Comparison of ENCODE assay signal across 16 mouse cellular contexts in the genomic region with DNA sequence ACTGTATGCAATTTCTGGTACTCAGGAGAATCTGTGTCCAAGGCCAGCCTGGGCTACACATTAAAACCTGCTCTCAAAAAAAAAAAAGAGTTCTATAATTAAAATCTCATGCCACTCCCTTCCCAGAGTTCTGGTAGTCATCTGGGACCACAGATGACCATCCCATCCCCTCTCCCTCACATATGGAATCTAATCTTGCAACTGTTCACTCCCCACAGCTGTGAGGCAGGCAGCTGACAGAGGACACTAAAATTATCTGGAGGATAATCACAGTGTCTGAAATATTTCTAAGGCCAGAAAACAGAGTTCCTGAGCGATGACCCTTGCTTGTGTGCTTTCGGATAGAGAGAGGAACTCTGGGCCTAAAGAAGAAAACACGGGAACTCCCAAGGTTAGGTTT. TPM values are rescaled to one million over a fixed set of nuclear protein-coding genes. Genes with fewer than 3 reads are reported as not detected.
A peak's percentile ranks its signal among the peaks of the same experiment; 100 is the strongest.
DNase-seq lines count a peak whose midpoint lies in the region; ATAC-seq and TF ChIP-seq lines count a peak whose summit lies in the region.
"Had no signal": no experiment of that assay in that cellular context is flagged by ENCODE, and none has a peak within 500 bp of the region (broad histone marks: within the 10 kb centered on the region; RNA-seq: fewer than 3 reads in every experiment).

No protein-coding gene starts in this region.

- no peak for TF ChIP-seq CTCF in liver, adult 2 months (IDR thresholded peaks at IDR 0.05; ENCODE audit: low read depth, low read length)
- TF ChIP-seq CTCF in liver, postnatal 0 days (IDR thresholded peaks at IDR 0.05; ENCODE audit: low read depth), result no peak

- no peak for ATAC-seq in liver, embryonic 12.5 days
- no peak for ATAC-seq in intestine, embryonic 16.5 days
- ATAC-seq in liver, postnatal 0 days, result no peak
- ATAC-seq in forebrain, embryonic 11.5 days (replicated peaks; ENCODE audit: low FRiP score), result no peak

- H3K9me3 ChIP-seq in liver, embryonic 12.5 days (replicated peaks), result no peaks in the 10 kb centered on the region
- no peaks in the 10 kb centered on the region for H3K9me3 ChIP-seq in intestine, embryonic 16.5 days (ENCODE audit: control insufficient read depth, low read length)
- no peaks in the 10 kb centered on the region for H3K9me3 ChIP-seq in liver, postnatal 0 days (ENCODE audit: low read length)
- H3K9me3 ChIP-seq in forebrain, embryonic 11.5 days (ENCODE audit: control insufficient read depth, low read length), result no peaks in the 10 kb centered on the region
- H3K9me3 ChIP-seq: embryonic facial prominence, embryonic 12.5 days; heart, embryonic 15.5 days; hindbrain, embryonic 15.5 days; midbrain, embryonic 12.5 days had no signal

- no peak overlapping the region for H3K4me2 ChIP-seq in liver, embryonic 12.5 days
- H3K4me2 ChIP-seq in intestine, embryonic 16.5 days (ENCODE audit: low read depth, low read length), result no peak overlapping the region
- H3K4me2 ChIP-seq in liver, postnatal 0 days (ENCODE audit: low read depth, low read length), result no peak overlapping the region
- no peak overlapping the region for H3K4me2 ChIP-seq in forebrain, embryonic 11.5 days (ENCODE audit: low read depth, low read length, severe bottlenecking)
- H3K4me2 ChIP-seq: embryonic facial prominence, embryonic 12.5 days; heart, embryonic 15.5 days; hindbrain, embryonic 15.5 days; midbrain, embryonic 12.5 days had no signal

- no peak overlapping the region for H3K9ac ChIP-seq in liver, adult 2 months (ENCODE audit: low read depth, low read length)
- H3K9ac ChIP-seq in liver, embryonic 12.5 days, result no peak overlapping the region
- H3K9ac ChIP-seq in intestine, embryonic 16.5 days (ENCODE audit: low read depth, low read length), result no peak overlapping the region
- no peak overlapping the region for H3K9ac ChIP-seq in liver, postnatal 0 days (replicated peaks)
- H3K9ac ChIP-seq in forebrain, embryonic 11.5 days (ENCODE audit: low read length), result no peak overlapping the region
- H3K9ac ChIP-seq: embryonic facial prominence, embryonic 12.5 days; heart, embryonic 15.5 days; hindbrain, embryonic 15.5 days; midbrain, embryonic 12.5 days had no signal

- no peak overlapping the region for H3K4me3 ChIP-seq in liver, adult 2 months (ENCODE audit: insufficient read depth, low read depth, low read length)
- no peak overlapping the region for H3K4me3 ChIP-seq in liver, embryonic 12.5 days
- no peak overlapping the region for H3K4me3 ChIP-seq in intestine, embryonic 16.5 days (ENCODE audit: low read length)
- no peak overlapping the region for H3K4me3 ChIP-seq in liver, postnatal 0 days (ENCODE audit: low read depth, low read length)
- H3K4me3 ChIP-seq in forebrain, embryonic 11.5 days (ENCODE audit: low read depth, low read length), result no peak overlapping the region
- H3K4me3 ChIP-seq: embryonic facial prominence, embryonic 12.5 days; heart, embryonic 15.5 days; hindbrain, embryonic 15.5 days; midbrain, embryonic 12.5 days had no signal

- peaks cover 10% of the 10 kb centered on the region; the same call in 1 of the 2 replicates for H3K79me2 ChIP-seq in liver, adult 2 months (ENCODE audit: control insufficient read depth, insufficient read depth, low read length)

- TF ChIP-seq EP300 in liver, postnatal 0 days (IDR thresholded peaks at IDR 0.05; ENCODE audit: low read depth), result no peak

- no peaks in the 10 kb centered on the region for H3K36me3 ChIP-seq in liver, adult 2 months (ENCODE audit: control insufficient read depth, insufficient read depth, low read length)
- H3K36me3 ChIP-seq in liver, embryonic 12.5 days, result no peaks in the 10 kb centered on the region
- H3K36me3 ChIP-seq in intestine, embryonic 16.5 days (ENCODE audit: control insufficient read depth, insufficient read depth, low read length), result no peaks in the 10 kb centered on the region
- H3K36me3 ChIP-seq in liver, postnatal 0 days (replicated peaks; ENCODE audit: insufficient read depth, low read length), result no peaks in the 10 kb centered on the region
- no peaks in the 10 kb centered on the region for H3K36me3 ChIP-seq in forebrain, embryonic 11.5 days (ENCODE audit: control insufficient read depth, insufficient read depth, low read length)
- H3K36me3 ChIP-seq: embryonic facial prominence, embryonic 12.5 days; heart, embryonic 15.5 days; hindbrain, embryonic 15.5 days; midbrain, embryonic 12.5 days had no signal

- no peaks in the 10 kb centered on the region for H3K27me3 ChIP-seq in liver, adult 2 months (ENCODE audit: control insufficient read depth, insufficient read depth, low read length)
- peaks cover 11% of the 10 kb centered on the region for H3K27me3 ChIP-seq in liver, embryonic 12.5 days (replicated peaks)
- H3K27me3 ChIP-seq in intestine, embryonic 16.5 days (replicated peaks; ENCODE audit: control insufficient read depth, insufficient read depth, low read length), result no peaks in the 10 kb centered on the region
- no peaks in the 10 kb centered on the region for H3K27me3 ChIP-seq in liver, postnatal 0 days (ENCODE audit: insufficient read depth, low read length)
- H3K27me3 ChIP-seq in forebrain, embryonic 11.5 days (ENCODE audit: control insufficient read depth, insufficient read depth, low read length), result no peaks in the 10 kb centered on the region
- H3K27me3 ChIP-seq: embryonic facial prominence, embryonic 12.5 days; heart, embryonic 15.5 days; hindbrain, embryonic 15.5 days; midbrain, embryonic 12.5 days had no signal

- H3K4me1 ChIP-seq in liver, adult 2 months (ENCODE audit: control insufficient read depth, insufficient read depth, low read length), result peaks cover 25% of the 10 kb centered on the region
- H3K4me1 ChIP-seq in liver, embryonic 12.5 days, result no peaks in the 10 kb centered on the region
- peaks cover 18% of the 10 kb centered on the region for H3K4me1 ChIP-seq in intestine, embryonic 16.5 days (ENCODE audit: control insufficient read depth, insufficient read depth, low read length)
- H3K4me1 ChIP-seq in liver, postnatal 0 days (ENCODE audit: insufficient read depth), result no peaks in the 10 kb centered on the region; the same call in 1 of the 2 replicates
- no peaks in the 10 kb centered on the region for H3K4me1 ChIP-seq in forebrain, embryonic 11.5 days (replicated peaks; ENCODE audit: control insufficient read depth, insufficient read depth, low read length)
- H3K4me1 ChIP-seq: embryonic facial prominence, embryonic 12.5 days; heart, embryonic 15.5 days; hindbrain, embryonic 15.5 days; midbrain, embryonic 12.5 days had no signal

- H3K27ac ChIP-seq in liver, adult 2 months (replicated peaks; ENCODE audit: insufficient read depth, low read depth, low read length), result peak overlapping the region; percentile 93
- H3K27ac ChIP-seq in liver, embryonic 12.5 days, result no peak overlapping the region; the same call in 1 of the 2 replicates
- H3K27ac ChIP-seq in intestine, embryonic 16.5 days (ENCODE audit: low read length), result peak overlapping the region; percentile 73
- peak overlapping the region; percentile 88 for H3K27ac ChIP-seq in liver, postnatal 0 days (ENCODE audit: low read depth)
- no peak overlapping the region for H3K27ac ChIP-seq in forebrain, embryonic 11.5 days (ENCODE audit: low read depth, low read length)
- H3K27ac ChIP-seq: embryonic facial prominence, embryonic 12.5 days; heart, embryonic 15.5 days; hindbrain, embryonic 15.5 days; midbrain, embryonic 12.5 days had no signal

- WGBS in liver, adult 2 months, result 50% methylated on average over 3 of the region's 3 CpGs
- WGBS in liver, embryonic 12.5 days (ENCODE audit: insufficient replicate concordance), result 67% methylated on average over 3 of the region's 3 CpGs
- WGBS in intestine, embryonic 16.5 days, result 69% methylated on average over 3 of the region's 3 CpGs
- WGBS in liver, postnatal 0 days (ENCODE audit: insufficient replicate concordance), result 55% methylated on average over 3 of the region's 3 CpGs
- WGBS in forebrain, embryonic 11.5 days, result 96% methylated on average over 3 of the region's 3 CpGs

- DNase-seq in liver, adult 2 months (ENCODE audit: extremely low read depth, low read depth, low spot score), result no peak
- DNase-seq in liver, postnatal 0 days, result no peak
- no peak for DNase-seq in lung, postnatal 10 days
- DNase-seq in forebrain, embryonic 11.5 days (ENCODE audit: low spot score), result no peak
- DNase-seq in adrenal gland, adult 2 months, result no peak
- DNase-seq: adrenal gland, adult 8-10 months; cerebellum, adult 9-11 months; gastrocnemius, postnatal 14 days; heart, adult 18-20 months; heart, postnatal 4 days had no signal

- TF ChIP-seq POLR2A in liver, adult 2 months (IDR thresholded peaks at IDR 0.05; ENCODE audit: extremely low read depth, insufficient read depth, low read length), result no peak

RNA-seq across cellular contexts. Expression of a gene that starts 40.6 kb away (rescaled TPM):
- 28.9 and 32.7 TPM in 2 replicates for total RNA-seq in liver, adult 2 months (2014; rRNA removed)
- 11.2 and 16.0 TPM in 2 replicates for polyA plus RNA-seq in liver, adult 2 months (2012; rRNA removed)
- polyA plus RNA-seq in liver, embryonic 12.5 days (2016; fragmentation: Nextera tagmentation; extraction: Ambion mirVana), result 10.6 and 11.0 TPM in 2 replicates
- 105 and 112 TPM in 2 replicates for polyA plus RNA-seq in intestine, embryonic 16.5 days (2015; fragmentation: Nextera tagmentation; extraction: Ambion mirVana)
- 14.8 and 15.0 TPM in 2 replicates for polyA plus RNA-seq in liver, postnatal 0 days (2015; fragmentation: Nextera tagmentation; extraction: Ambion mirVana)
- 40.3 and 40.5 TPM in 2 replicates for polyA plus RNA-seq in forebrain, embryonic 11.5 days (2014; fragmentation: Nextera tagmentation; extraction: Ambion mirVana)
- total RNA-seq in adrenal gland, adult 2 months (2021), result 10 to 100 TPM; 35.3 to 50.0 TPM
- polyA plus RNA-seq in adrenal gland, adult 2 months (2012; rRNA removed), result 5.7 and 8.3 TPM in 2 replicates

Comparison
In these comparisons a context has a peak if more than half of its experiments do, and no peak if none do; other contexts are left out.
1. H3K27ac ChIP-seq: peak in liver, adult 2 months (single experiment), intestine, embryonic 16.5 days (single experiment) and liver, postnatal 0 days (single experiment); none in liver, embryonic 12.5 days (single experiment) and forebrain, embryonic 11.5 days (single experiment).